Mouse (Mus musculus): Measurements from ENCODE around the gene A230050P20Rik.

- no peak for TF ChIP-seq CTCF (IDR thresholded peaks at IDR 0.05; ENCODE audit: borderline replicate concordance, insufficient read depth, low read length)
- TF ChIP-seq POLR2A (IDR thresholded peaks at IDR 0.05; ENCODE audit: low read depth, low read length) = no peak
Observed at GRCm38 (mm10) chr9:20889185-20890141, 21.0 kb downstream of the A230050P20Rik start.

Measured in embryonic fibroblast, embryonic 13.5 days (primary cell).